ENCODE assay signal across 18 mouse cellular contexts in the genomic region with DNA sequence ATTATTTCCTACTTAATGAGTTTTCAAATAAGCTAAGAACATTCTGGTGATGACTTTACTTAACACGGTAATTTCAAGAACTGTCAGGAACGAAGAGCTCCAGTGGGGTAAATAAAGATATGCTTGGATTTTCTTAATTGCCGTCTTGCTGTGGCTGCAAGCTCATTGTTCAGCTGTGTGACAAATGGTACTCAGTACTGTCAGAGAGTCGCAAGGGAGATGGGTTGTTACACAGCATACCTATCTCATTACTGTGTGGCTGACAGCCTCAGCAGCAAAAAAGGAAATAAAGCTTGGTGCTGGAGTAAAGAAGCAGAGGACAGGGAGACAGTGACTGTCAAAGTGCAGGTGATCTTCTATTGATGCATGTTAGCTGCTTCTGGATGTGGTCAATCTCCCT.
"Had no signal": no experiment of that assay in that cellular context is flagged by ENCODE, and none has a peak within 500 bp of the region (broad histone marks: within the 10 kb centered on the region; RNA-seq: fewer than 3 reads in every experiment).

No protein-coding gene starts in this region.

- H3K27ac ChIP-seq: kidney, embryonic 15.5 days; limb, embryonic 12.5 days; limb, embryonic 15.5 days; liver, embryonic 14.5 days; macrophage; midbrain, embryonic 12.5 days had no signal

- H3K4me1 ChIP-seq: kidney, embryonic 15.5 days; limb, embryonic 12.5 days; limb, embryonic 15.5 days; midbrain, embryonic 12.5 days had no signal

- H3K9me3 ChIP-seq: kidney, embryonic 15.5 days; limb, embryonic 12.5 days; limb, embryonic 15.5 days; midbrain, embryonic 12.5 days had no signal

- H3K36me3 ChIP-seq: kidney, embryonic 15.5 days; limb, embryonic 12.5 days; limb, embryonic 15.5 days; midbrain, embryonic 12.5 days had no signal

- ATAC-seq: liver, postnatal 0 days; lung, postnatal 0 days had no signal

- H3K4me2 ChIP-seq: kidney, embryonic 15.5 days; limb, embryonic 12.5 days; limb, embryonic 15.5 days; liver, embryonic 11.5 days; lung, embryonic 14.5 days; midbrain, embryonic 12.5 days had no signal

- H3K9ac ChIP-seq: kidney, embryonic 15.5 days; limb, embryonic 12.5 days; limb, embryonic 15.5 days; liver, embryonic 14.5 days; liver, postnatal 0 days; lung, embryonic 14.5 days; midbrain, embryonic 12.5 days had no signal

- DNase-seq: kidney, adult 11 months; kidney, adult 8-10 months; kidney, postnatal 10 days; kidney, postnatal 36 days; left cerebral cortex, postnatal 4 days; liver, postnatal 0 days; lung, embryonic 14.5 days; thymus, adult 18-20 months; thymus, postnatal 36 days had no signal

- H3K27me3 ChIP-seq: kidney, embryonic 15.5 days; limb, embryonic 12.5 days; limb, embryonic 15.5 days; midbrain, embryonic 12.5 days had no signal

- H3K4me3 ChIP-seq: kidney, embryonic 15.5 days; limb, embryonic 12.5 days; limb, embryonic 15.5 days; midbrain, embryonic 12.5 days; myocyte had no signal
